Mouse (Mus musculus): ENCODE data around the gene Osm. TPM values are rescaled to one million over a fixed set of nuclear protein-coding genes. Genes with fewer than 3 reads are reported as not detected.
A peak's percentile ranks its signal among the peaks of the same experiment; 100 is the strongest.

Osm gene
- polyA plus RNA-seq, 1 experiment from 2014 or later, result not detected

DNA sequence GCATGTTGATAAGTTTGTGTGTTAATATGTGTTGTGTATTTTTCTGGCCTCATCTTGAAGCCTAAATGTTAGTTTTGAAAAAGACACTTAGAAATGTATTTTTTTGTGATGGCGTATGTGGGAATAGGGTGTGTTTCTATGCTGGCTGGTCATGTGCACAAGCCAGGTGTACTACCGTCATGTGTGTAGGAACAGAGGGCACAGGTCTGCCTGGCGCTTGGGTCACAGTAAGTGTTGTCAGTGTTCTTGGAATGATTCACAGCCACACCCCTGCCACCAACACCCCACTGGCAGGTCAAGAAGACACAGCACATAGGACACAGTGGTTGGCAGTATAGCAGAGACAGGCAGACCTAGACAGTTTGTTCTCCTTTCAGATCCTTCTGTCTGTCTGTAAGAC lies 12.9 kb downstream of the Osm start:
- H3K27me3 ChIP-seq, result peaks cover 5% of the 10 kb centered on the region
- no peak for TF ChIP-seq CTCF (IDR thresholded peaks at IDR 0.05)
- CTCF ChIA-PET, result interaction anchor here (1.3 to 2.1 kb wide), 2 partner anchors 9 to 165 kb away, joined by 3 to 9 read pairs; no protein-coding TSS in a partner anchor
- in situ Hi-C loops (cut with MboI; ENCODE audit: low pct_unique_long_range_greater_than_20kb), result loop anchor here (25.0 kb wide), 1 partner anchor 588 kb away; the partner anchor contains the start of gene Nf2
- ATAC-seq (no peak), DNase-seq (ENCODE audit: low read depth, low spot score) (no peak)
- POLR2A ChIA-PET, result no interaction called here

DNA sequence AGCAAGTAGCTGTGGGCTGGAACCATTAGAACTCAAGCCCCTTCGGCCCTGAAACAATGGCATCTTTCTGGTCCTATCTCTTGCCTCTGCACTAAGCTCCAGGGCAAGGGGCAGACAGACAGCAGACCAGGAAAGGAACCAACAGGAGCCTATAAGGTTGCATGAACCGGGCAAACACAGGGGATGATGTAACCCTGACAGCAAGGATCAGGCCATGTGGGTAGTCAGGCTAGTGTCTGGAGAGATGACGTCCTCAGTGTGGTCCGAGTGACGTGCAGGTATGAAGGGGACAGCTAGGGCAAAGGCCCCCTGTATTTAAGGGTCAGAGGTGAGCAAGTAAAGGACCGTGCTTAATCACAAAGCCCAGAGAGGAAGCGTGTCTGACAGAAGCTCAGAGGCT lies 14.1 kb downstream of the Osm start:
- ATAC-seq (no peak), DNase-seq (ENCODE audit: low read depth, low spot score) (no peak)
- in situ Hi-C loops (cut with MboI; ENCODE audit: low pct_unique_long_range_greater_than_20kb), result no loop called here
- CTCF ChIA-PET, result interaction anchor here (0.9 to 1.3 kb wide), 4 partner anchors 8 to 201 kb away, joined by 3 to 5 read pairs (median 3); no protein-coding TSS in a partner anchor
- no peak for TF ChIP-seq CTCF (IDR thresholded peaks at IDR 0.05)
- H3K27me3 ChIP-seq, result no peaks in the 10 kb centered on the region
- POLR2A ChIA-PET, result no interaction called here

GRCm38 (mm10) chr11:4251376-4251775 lies 15.2 kb downstream of the Osm start:
- ATAC-seq, result no peak
- POLR2A ChIA-PET, result interaction anchor here (0.7 kb wide), 2 partner anchors 37 to 59 kb away, joined by 4 to 6 read pairs; no protein-coding TSS in a partner anchor

GRCm38 (mm10) chr11:4252886-4253285 lies 16.7 kb downstream of the Osm start:
- DNase-seq (ENCODE audit: low read depth, low spot score), result no peak
- POLR2A ChIA-PET, result no interaction called here
- no peak for TF ChIP-seq CTCF (IDR thresholded peaks at IDR 0.05)
- ATAC-seq, result no peak
- in situ Hi-C loops (cut with MboI; ENCODE audit: low pct_unique_long_range_greater_than_20kb), result no loop called here
- CTCF ChIA-PET, result no interaction called here
- H3K27me3 ChIP-seq, result no peaks in the 10 kb centered on the region

More at GRCm38 (mm10) chr11:4251376-4251775, 15.2 kb downstream of the Osm start:
- CTCF ChIA-PET, result interaction anchor here (1.0 kb wide), 1 partner anchor 200 kb away, joined by 3 read pairs; no protein-coding TSS in a partner anchor
- H3K27me3 ChIP-seq, result no peaks in the 10 kb centered on the region
- in situ Hi-C loops (cut with MboI; ENCODE audit: low pct_unique_long_range_greater_than_20kb), result no loop called here
- no peak for DNase-seq (ENCODE audit: low read depth, low spot score)
- TF ChIP-seq CTCF (IDR thresholded peaks at IDR 0.05), result no peak

DNA sequence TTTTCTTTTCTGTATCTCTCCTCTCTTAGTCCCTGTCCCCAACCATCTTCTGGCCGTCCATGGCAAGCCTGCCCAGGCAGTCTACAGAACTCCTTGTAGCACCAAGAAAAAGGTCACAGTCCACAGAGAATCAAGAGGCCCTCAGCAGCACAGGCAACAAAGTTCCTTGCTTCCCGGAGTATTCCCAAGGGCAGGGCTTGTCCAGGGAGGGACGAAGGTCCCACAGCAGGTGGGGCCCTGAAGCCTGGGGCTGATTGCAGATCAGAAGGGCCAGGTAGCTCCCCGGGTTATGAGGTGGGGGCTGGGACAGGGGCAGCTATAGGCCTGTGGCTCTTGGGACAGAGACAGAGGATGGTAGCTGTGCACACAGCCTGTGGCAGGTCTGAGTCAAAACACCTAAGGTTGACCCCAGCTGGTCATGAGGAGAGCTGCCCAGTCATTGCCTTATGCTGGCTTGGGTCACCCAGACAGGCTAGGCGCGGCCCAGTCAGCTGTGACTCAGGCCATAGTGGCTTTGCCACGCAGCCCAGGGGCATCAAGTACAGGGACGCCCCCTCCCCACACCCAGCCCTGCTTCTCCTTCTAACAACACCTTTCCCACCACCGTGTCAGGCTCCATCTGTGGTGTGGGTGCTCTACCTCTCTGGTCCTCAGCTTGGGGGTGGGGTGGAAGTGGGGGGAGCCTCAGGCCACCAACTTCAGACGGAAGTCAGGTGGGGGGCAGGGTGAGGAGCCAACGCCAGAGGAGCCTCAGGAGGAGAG lies 20.8 kb downstream of the Osm start, which contains the start of gene Lif:
Gene Lif (plus strand): TSS at position 712 of the 762 bp plus-strand sequence.
- in situ Hi-C loops (cut with MboI; ENCODE audit: low pct_unique_long_range_greater_than_20kb), result loop anchor here (5.0 kb wide), 2 partner anchors 35 to 165 kb away; no protein-coding TSS in a partner anchor
- DNase-seq (ENCODE audit: low read depth, low spot score), result no peak

DNA sequence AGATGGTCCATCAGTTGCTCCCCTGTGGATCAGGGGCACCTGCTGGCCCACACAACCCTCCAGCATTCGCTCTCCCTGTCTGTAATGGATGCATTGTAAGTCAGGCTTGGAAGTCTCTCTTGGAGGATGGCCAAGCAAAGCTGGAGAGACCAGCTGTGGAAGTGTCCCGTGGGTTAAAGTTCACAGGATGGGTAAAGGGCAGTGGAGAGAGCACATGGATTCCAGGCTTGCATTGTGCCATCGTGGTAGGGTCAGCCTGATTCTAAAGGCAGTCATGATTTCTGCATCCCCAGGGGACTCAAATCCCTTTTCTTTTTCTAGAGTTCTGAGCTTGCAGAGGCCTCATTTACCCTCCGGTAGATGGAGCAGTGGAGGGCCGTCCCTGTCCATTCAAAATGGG lies 21.5 kb downstream of the Osm start:
- ChIA-PET POLR2A (no interaction called here), CTCF (interaction anchor here (1.1 to 6.0 kb wide), 7 partner anchors 8 to 609 kb away, joined by 3 to 65 read pairs (median 5); no protein-coding TSS in a partner anchor)
- H3K27me3 ChIP-seq, result no peaks in the 10 kb centered on the region
- ATAC-seq (no peak), DNase-seq (ENCODE audit: low read depth, low spot score) (no peak)
- in situ Hi-C loops (cut with MboI; ENCODE audit: low pct_unique_long_range_greater_than_20kb), result loop anchor here (5.0 kb wide), 2 partner anchors 35 to 165 kb away; no protein-coding TSS in a partner anchor
- no peak for TF ChIP-seq CTCF (IDR thresholded peaks at IDR 0.05)

More for the DNA sequence above, 20.8 kb downstream of the Osm start, which contains the start of gene Lif:
- no peaks in the 10 kb centered on the region for H3K27me3 ChIP-seq
- no peak for TF ChIP-seq CTCF (IDR thresholded peaks at IDR 0.05)
- ATAC-seq, result no peak
- CTCF ChIA-PET, result interaction anchor here (3.6 to 6.0 kb wide), 2 partner anchors 38 to 165 kb away, joined by 24 to 65 read pairs; no protein-coding TSS in a partner anchor
- POLR2A ChIA-PET, result no interaction called here

DNA sequence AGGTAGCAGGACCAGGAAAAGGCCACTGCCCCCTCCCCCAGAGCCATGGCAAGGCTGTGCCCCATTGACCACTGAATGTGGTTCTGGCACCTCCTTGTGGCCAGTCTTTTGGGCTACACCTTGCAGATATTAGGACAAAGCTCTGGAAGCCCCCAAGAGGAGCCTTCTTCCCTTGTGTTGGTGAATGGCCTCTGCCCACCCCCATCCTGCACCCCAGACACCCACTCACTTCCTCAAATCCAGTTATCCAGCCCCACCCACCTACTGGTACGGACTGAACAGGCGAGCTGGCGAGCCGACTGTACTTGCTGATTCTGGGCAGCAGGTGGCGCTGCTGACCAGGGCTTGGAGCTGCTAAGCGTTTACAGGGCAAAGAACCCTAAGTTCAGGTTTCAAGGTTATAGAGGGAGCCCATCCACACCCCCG lies 22.4 kb downstream of the Osm start:
- CTCF ChIA-PET, result interaction anchor here (0.6 to 6.2 kb wide), 23 partner anchors 8 to 608 kb away, joined by 3 to 65 read pairs (median 4); partner anchors contain the start of gene Rnf215
- no peak for TF ChIP-seq CTCF (IDR thresholded peaks at IDR 0.05)
- POLR2A ChIA-PET, result interaction anchor here (1.7 kb wide), 1 partner anchor 162 kb away, joined by 8 read pairs; no protein-coding TSS in a partner anchor
- in situ Hi-C loops (cut with MboI; ENCODE audit: low pct_unique_long_range_greater_than_20kb), result loop anchor here (5.0 kb wide), 2 partner anchors 36 to 164 kb away; no protein-coding TSS in a partner anchor
- no peaks in the 10 kb centered on the region for H3K27me3 ChIP-seq
- ATAC-seq, result no peak
- no peak for DNase-seq (ENCODE audit: low read depth, low spot score)

DNA sequence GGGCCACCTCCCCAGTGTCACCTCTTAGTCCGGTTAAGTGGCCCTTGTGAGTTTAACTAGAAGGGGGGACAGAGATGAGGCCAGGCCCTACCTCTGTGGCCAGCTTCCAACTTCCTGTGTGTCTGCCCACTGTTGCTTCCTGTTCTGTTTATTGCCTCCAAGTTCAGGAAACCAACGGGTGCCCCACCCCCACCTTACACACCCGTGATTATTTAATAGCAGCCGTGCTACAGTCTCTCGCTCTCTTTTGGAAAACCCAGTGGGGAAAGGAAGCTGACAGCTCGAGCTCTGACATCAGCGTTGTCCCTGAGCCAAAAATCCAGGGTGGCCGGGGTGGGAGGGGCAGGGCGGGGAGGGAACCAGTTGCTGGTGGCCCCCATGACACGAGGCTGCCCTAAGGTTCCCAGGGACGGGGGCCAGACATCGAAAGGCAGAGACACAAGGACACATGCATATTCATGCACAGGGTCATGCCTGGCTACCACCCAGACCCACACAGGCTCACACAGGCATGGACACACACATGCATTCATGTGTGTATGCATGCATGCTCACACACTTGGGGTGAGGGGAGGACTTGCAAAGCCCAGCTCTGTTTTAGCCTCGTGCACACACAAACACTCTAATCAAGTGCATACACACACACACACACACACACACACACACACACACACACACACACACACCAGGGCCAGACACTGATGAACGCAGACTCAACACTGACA lies 24.4 kb downstream of the Osm start:
- no peak for DNase-seq (ENCODE audit: low read depth, low spot score)
- no peak for TF ChIP-seq CTCF (IDR thresholded peaks at IDR 0.05)
- no peaks in the 10 kb centered on the region for H3K27me3 ChIP-seq
- in situ Hi-C loops (cut with MboI; ENCODE audit: low pct_unique_long_range_greater_than_20kb), result loop anchor here (5.0 kb wide), 1 partner anchor 37 kb away; no protein-coding TSS in a partner anchor
- ATAC-seq, result no peak
- ChIA-PET CTCF (interaction anchor here (0.7 to 6.2 kb wide), 14 partner anchors 10 to 165 kb away, joined by 3 to 65 read pairs (median 6); no protein-coding TSS in a partner anchor), POLR2A (interaction anchor here (0.6 to 4.0 kb wide), 6 partner anchors 31 to 462 kb away, joined by 3 to 24 read pairs (median 4); no protein-coding TSS in a partner anchor)

DNA sequence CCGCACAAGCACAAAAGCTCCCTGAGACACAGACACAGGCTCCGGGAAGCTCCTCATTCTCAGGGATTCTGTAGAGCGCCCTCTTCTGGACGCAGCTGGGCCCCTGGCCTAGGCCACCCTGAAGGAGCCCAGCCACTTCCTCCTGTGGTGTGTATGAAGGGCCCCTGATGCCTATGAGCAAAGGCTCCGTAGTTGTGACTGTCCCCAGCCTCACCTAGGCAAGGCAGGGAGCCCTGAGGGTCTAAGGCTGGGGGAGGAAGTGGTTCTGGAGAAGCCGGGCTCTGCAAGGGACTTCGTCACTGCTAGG lies 24.9 kb downstream of the Osm start:
- POLR2A ChIA-PET, result interaction anchor here (0.6 to 4.0 kb wide), 5 partner anchors 31 to 461 kb away, joined by 3 to 24 read pairs (median 4); no protein-coding TSS in a partner anchor
- CTCF ChIA-PET, result interaction anchor here (0.7 to 6.2 kb wide), 10 partner anchors 9 to 165 kb away, joined by 3 to 65 read pairs (median 6); no protein-coding TSS in a partner anchor
- DNase-seq (ENCODE audit: low read depth, low spot score) (no peak), ATAC-seq (peak; percentile 24)
- no peak for TF ChIP-seq CTCF (IDR thresholded peaks at IDR 0.05)
- in situ Hi-C loops (cut with MboI; ENCODE audit: low pct_unique_long_range_greater_than_20kb), result loop anchor here (5.0 kb wide), 1 partner anchor 36 kb away; no protein-coding TSS in a partner anchor
- H3K27me3 ChIP-seq, result no peaks in the 10 kb centered on the region

GRCm38 (mm10) chr11:4261969-4262368 lies 25.7 kb downstream of the Osm start:
- in situ Hi-C loops (cut with MboI; ENCODE audit: low pct_unique_long_range_greater_than_20kb), result loop anchor here (5.0 kb wide), 1 partner anchor 35 kb away; no protein-coding TSS in a partner anchor
- H3K27me3 ChIP-seq, result no peaks in the 10 kb centered on the region
- ChIA-PET POLR2A (interaction anchor here (1.0 to 4.0 kb wide), 7 partner anchors 30 to 56 kb away, joined by 3 to 24 read pairs (median 4); no protein-coding TSS in a partner anchor), CTCF (interaction anchor here (1.3 to 6.2 kb wide), 8 partner anchors 8 to 164 kb away, joined by 3 to 65 read pairs (median 10); no protein-coding TSS in a partner anchor)
- DNase-seq (ENCODE audit: low read depth, low spot score) (no peak), ATAC-seq (no peak)
- TF ChIP-seq CTCF (IDR thresholded peaks at IDR 0.05), result no peak
